22 mouse cellular contexts compared by ENCODE assay signal in the genomic region with DNA sequence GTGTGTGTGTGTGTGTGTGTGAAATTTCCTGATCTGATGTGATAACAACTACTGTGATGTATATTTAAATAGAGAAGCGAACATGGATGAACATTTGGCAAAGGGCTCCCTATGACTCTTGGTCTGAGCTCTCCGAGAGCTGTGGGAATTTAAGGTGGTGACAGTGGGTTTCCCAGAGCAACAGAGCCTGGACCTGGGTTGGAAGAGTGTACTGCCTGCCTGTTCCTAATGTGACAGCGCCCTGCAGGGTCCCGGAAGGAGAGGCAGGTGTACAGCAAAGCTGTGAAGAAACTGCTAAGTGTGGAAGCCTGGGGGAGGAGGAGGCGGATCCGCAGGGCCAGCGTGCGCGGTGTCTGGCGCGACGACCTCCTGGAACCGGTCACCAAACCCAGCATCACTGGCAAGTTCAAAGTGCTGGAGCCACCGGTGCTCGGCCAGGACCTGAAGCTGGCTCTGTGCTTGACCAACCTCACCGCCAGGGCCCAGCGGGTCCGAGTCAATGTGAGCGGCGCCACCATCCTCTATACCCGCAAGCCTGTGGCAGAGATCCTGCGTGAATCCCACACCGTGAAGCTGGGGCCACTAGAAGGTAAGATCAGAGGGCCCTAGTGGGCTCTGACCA. TPM values are rescaled to one million over a fixed set of nuclear protein-coding genes. Genes with fewer than 3 reads are reported as not detected.
"Had no signal": no experiment of that assay in that cellular context is flagged by ENCODE, and none has a peak within 500 bp of the region (broad histone marks: within the 10 kb centered on the region; RNA-seq: fewer than 3 reads in every experiment).

No protein-coding gene starts in this region.

- H3K4me3 ChIP-seq: layer of hippocampus, adult 2 months; limb, embryonic 10.5 days; liver, embryonic 15.5 days; midbrain, embryonic 10.5 days; myocyte; neural tube, embryonic 15.5 days had no signal

- ATAC-seq: lung, postnatal 0 days had no signal

- H3K4me2 ChIP-seq: liver, embryonic 11.5 days; liver, embryonic 15.5 days; neural tube, embryonic 15.5 days had no signal

- H3K27ac ChIP-seq: layer of hippocampus, adult 2 months; limb, embryonic 10.5 days; liver, embryonic 15.5 days; midbrain, embryonic 10.5 days; neural tube, embryonic 15.5 days; stomach, postnatal 0 days had no signal

- H3K9ac ChIP-seq: liver, embryonic 15.5 days; neural tube, embryonic 15.5 days had no signal

- H3K4me1 ChIP-seq: limb, embryonic 10.5 days; liver, embryonic 15.5 days; midbrain, embryonic 10.5 days; neural tube, embryonic 15.5 days had no signal

- H3K27me3 ChIP-seq: liver, embryonic 15.5 days; neural tube, embryonic 15.5 days had no signal

- H3K9me3 ChIP-seq: limb, embryonic 10.5 days; liver, embryonic 15.5 days; midbrain, embryonic 10.5 days; neural tube, embryonic 15.5 days had no signal

- DNase-seq: kidney, postnatal 10 days; kidney, postnatal 4 days; lung, adult 2 months; lung, postnatal 4 days; right cerebral cortex, adult 18-20 months; right cerebral cortex, postnatal 25 days; thymus, postnatal 4 days had no signal

- H3K36me3 ChIP-seq: limb, embryonic 10.5 days; liver, embryonic 15.5 days; midbrain, embryonic 10.5 days; neural tube, embryonic 15.5 days had no signal

RNA-seq across cellular contexts. Expression of a gene that starts 32.6 kb away (rescaled TPM):
- total RNA-seq: megakaryocyte, adult 5-6 weeks had no signal
- polyA plus RNA-seq: limb, embryonic 10.5 days; liver, embryonic 11.5 days; liver, embryonic 15.5 days; lung, adult 2 months; lung, postnatal 0 days; midbrain, embryonic 10.5 days; myocyte; neural tube, embryonic 11.5 days; small intestine, adult 2 months; stomach, postnatal 0 days had no signal

RNA-seq across cellular contexts. Expression of a gene that starts 50.2 kb away (rescaled TPM):
- total RNA-seq: layer of hippocampus, postnatal 10 days; left cerebral cortex, adult 18-20 months; left cerebral cortex, postnatal 14 days; megakaryocyte, adult 5-6 weeks had no signal
- polyA plus RNA-seq: limb, embryonic 10.5 days; lung, adult 2 months; lung, postnatal 0 days; midbrain, embryonic 10.5 days; myocyte; neural tube, embryonic 11.5 days; neural tube, embryonic 15.5 days; small intestine, adult 2 months; stomach, postnatal 0 days had no signal
